Mouse (Mus musculus) myocyte (in vitro differentiated cells): ENCODE data around the gene Tex35. TPM values are rescaled to one million over a fixed set of nuclear protein-coding genes. Genes with fewer than 3 reads are reported as not detected.

Experiments
- H3K27me3 ChIP-seq: one replicate; pipeline ENCODE4 v1.6.1; 2011; ENCODE audit not compliant: control insufficient read depth, insufficient read depth, insufficient read length
- H3K36me3 ChIP-seq: one replicate; pipeline ENCODE4 v1.6.1; 2011; ENCODE audit not compliant: control insufficient read depth, insufficient read depth
- H3K4me2 ChIP-seq: one replicate; pipeline ENCODE4 v1.6.1; 2011; ENCODE audit warnings: low read depth, control low read depth
- H3K4me3 ChIP-seq: one replicate; pipeline ENCODE4 v1.5.1; 2011; ENCODE audit warnings: mild to moderate bottlenecking, control low read depth, moderate library complexity
- H3K79me2 ChIP-seq: one replicate; pipeline ENCODE4 v1.6.1; 2011; ENCODE audit not compliant: control insufficient read depth, insufficient read depth
- H3ac ChIP-seq: one replicate; pipeline ENCODE4 v1.6.1; 2011; ENCODE audit not compliant: control insufficient read depth, insufficient read length
- CEBPB ChIP-seq: IDR thresholded peaks from 2 replicates; pipeline ENCODE4 v1.6.1; 2011; ENCODE audit warnings: mild to moderate bottlenecking, moderate library complexity; ENCODE audit not compliant: poor library complexity, insufficient read depth, severe bottlenecking
- E2F4 ChIP-seq: IDR thresholded peaks from one replicate; pipeline ENCODE4 v1.6.1; 2011; ENCODE audit warnings: mild to moderate bottlenecking, control low read depth, moderate library complexity; ENCODE audit not compliant: insufficient read depth
- MAX ChIP-seq: IDR thresholded peaks from one replicate; pipeline ENCODE4 v1.6.1; 2011; ENCODE audit warnings: low read depth, mild to moderate bottlenecking, control low read depth
- MYOD1 ChIP-seq, 3 experiments: IDR thresholded peaks; one replicate each; pipeline ENCODE4 v1.6.1; 2011; ENCODE audit warnings: control low read depth in 2 of 3, low read depth in 2 of 3, mild to moderate bottlenecking in 2 of 3, moderate library complexity in 1 of 3; ENCODE audit not compliant: insufficient read length in 2 of 3, control insufficient read depth in 1 of 3
- MYOG ChIP-seq, 3 experiments: IDR thresholded peaks; one replicate each; pipeline ENCODE4 v1.6.1; 2011; ENCODE audit warnings: control low read depth in 2 of 3, low read depth in 2 of 3, mild to moderate bottlenecking in 2 of 3; ENCODE audit not compliant: insufficient read length in 2 of 3, control insufficient read depth in 1 of 3, insufficient read depth in 1 of 3
- POLR2A ChIP-seq: IDR thresholded peaks from one replicate; pipeline ENCODE4 v1.6.1; 2011; ENCODE audit warnings: low read depth, mild to moderate bottlenecking, control low read depth, moderate library complexity; ENCODE audit not compliant: insufficient read length
- POLR2AphosphoS2 ChIP-seq: IDR thresholded peaks from one replicate; pipeline ENCODE4 v1.6.1; 2011; ENCODE audit warnings: low read depth, control low read depth; ENCODE audit not compliant: insufficient read length
- REST ChIP-seq: IDR thresholded peaks from one replicate; pipeline ENCODE4 v1.6.1; 2011; ENCODE audit warnings: mild to moderate bottlenecking, control low read depth, moderate library complexity; ENCODE audit not compliant: insufficient read depth, insufficient read length
- SRF ChIP-seq: IDR thresholded peaks from one replicate; pipeline ENCODE4 v1.6.1; 2011; ENCODE audit warnings: low read depth; ENCODE audit not compliant: control insufficient read depth, insufficient read length
- TCF12 ChIP-seq: IDR thresholded peaks from one replicate; pipeline ENCODE4 v1.6.1; 2011; ENCODE audit warnings: mild to moderate bottlenecking, control low read depth; ENCODE audit not compliant: poor library complexity, insufficient read depth, severe bottlenecking
- TCF3 ChIP-seq: IDR thresholded peaks from one replicate; pipeline ENCODE4 v1.6.1; 2011; ENCODE audit warnings: low read depth, control low read depth; ENCODE audit not compliant: insufficient read length
- USF1 ChIP-seq: IDR thresholded peaks from one replicate; pipeline ENCODE4 v1.6.1; 2011; ENCODE audit warnings: low read depth, mild to moderate bottlenecking, control low read depth, moderate library complexity
- polyA plus RNA-seq: library from polyadenylated mRNA; unstranded; fragments of >200 nt; fragmentation: generic; extraction: Trizol; gene quantifications from one replicate; pipeline ENCODE4 v1.2.1, GENCODE M21; 2012; ENCODE audit warnings: missing spikeins

The Tex35 gene
- polyA plus RNA-seq, 1 experiment: 0.30 TPM

DNA sequence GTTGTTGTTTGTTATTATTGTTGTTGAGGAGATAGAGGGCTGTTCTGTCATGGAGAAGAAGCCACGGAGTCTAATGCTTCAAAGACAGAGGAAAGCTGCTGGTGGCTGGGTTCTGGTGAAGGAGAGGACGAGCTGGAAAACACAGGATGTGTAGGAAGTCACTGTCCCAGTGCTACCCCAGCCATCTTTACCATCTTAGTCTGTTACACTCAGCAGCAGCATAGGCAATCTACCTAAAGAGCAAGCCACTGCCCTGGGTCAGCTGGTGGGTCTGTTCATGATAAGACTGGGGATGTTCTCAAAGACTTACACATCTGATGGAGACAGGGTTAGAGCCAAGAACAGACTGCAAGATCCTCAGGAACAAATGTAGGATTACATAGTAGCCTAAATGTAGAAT is 58.6 kb downstream of the Tex35 start:
- H3K79me2 ChIP-seq: no peaks in the 10 kb centered on the region
- no peak overlapping the region for H3ac ChIP-seq
- no peak for TF ChIP-seq SRF
- no peak for TF ChIP-seq E2F4
- no peak for TF ChIP-seq POLR2A
- no peak for TF ChIP-seq CEBPB
- no peak for TF ChIP-seq REST
- no peak for TF ChIP-seq MYOG (IDR thresholded peaks at IDR 0.05; ENCODE audit: control insufficient read depth in 1 of 3, insufficient read depth in 1 of 3, insufficient read length in 2 of 3, low read depth in 2 of 3)
- no peak for TF ChIP-seq TCF12
- TF ChIP-seq USF1: no peak
- no peak for TF ChIP-seq TCF3
- no peak for TF ChIP-seq MAX
- TF ChIP-seq POLR2AphosphoS2: no peak
- no peak for TF ChIP-seq MYOD1 (IDR thresholded peaks at IDR 0.05; ENCODE audit: control insufficient read depth in 1 of 3, insufficient read length in 2 of 3, low read depth in 2 of 3)
- no peaks in the 10 kb centered on the region for H3K36me3 ChIP-seq
- H3K4me2 ChIP-seq: peak overlapping the region; percentile 3
- no peaks in the 10 kb centered on the region for H3K27me3 ChIP-seq
- no peak overlapping the region for H3K4me3 ChIP-seq

Other genes starting within 250 kb of the Tex35 start
- 7.8 TPM for gene Ralgps2, start 169.1 kb downstream of the Tex35 start, polyA plus RNA-seq